Mouse (Mus musculus): ENCODE results near the gene Csk. TPM values are rescaled to one million over a fixed set of nuclear protein-coding genes. Genes with fewer than 3 reads are reported as not detected.

The Csk gene
- total and polyA plus RNA-seq, 3 experiments = 213 to 338 TPM; not detected in 1

GRCm38 (mm10) chr9:57601353-57601706 lies 52.1 kb downstream of the Csk start:
- no peaks in the 10 kb centered on the region for H3K9me3 ChIP-seq (replicated peaks; ENCODE audit: insufficient read depth, low read length)
- H3K79me2 ChIP-seq (ENCODE audit: control insufficient read depth, insufficient read depth, low read length, poor library complexity) = no peaks in the 10 kb centered on the region
- H3K9ac ChIP-seq (ENCODE audit: control insufficient read depth, low read depth, low read length, poor library complexity, severe bottlenecking) = no peak overlapping the region
- DNase-seq (ENCODE audit: low read depth, low spot score) = no peak
- H3K36me3 ChIP-seq (ENCODE audit: control insufficient read depth in 1 of 2, insufficient read depth in 2 of 2, low read length in 2 of 2) = no peaks in the 10 kb centered on the region; a peak in 1 of 4 replicates
- no peaks in the 10 kb centered on the region for H3K27me3 ChIP-seq (ENCODE audit: control insufficient read depth in 1 of 2, insufficient read depth in 2 of 2, low read length in 2 of 2)
- no peak overlapping the region for H3K27ac ChIP-seq (ENCODE audit: control insufficient read depth, low read depth, low read length)
- H3K4me1 ChIP-seq (ENCODE audit: control insufficient read depth in 1 of 2, insufficient read depth in 2 of 2, low read length in 2 of 2) = peaks cover 0 to 6% of the 10 kb centered on the region in 2 experiments; a peak in 1 of 4 replicates
- TF ChIP-seq TBP (IDR thresholded peaks at IDR 0.05; ENCODE audit: low read depth, low read length) = no peak
- TF ChIP-seq TCF12 (IDR thresholded peaks at IDR 0.05; ENCODE audit: low read depth, low read length) = no peak
- no peak for TF ChIP-seq CHD1 (IDR thresholded peaks at IDR 0.05; ENCODE audit: low read depth, low read length)
- H3K4me3 ChIP-seq (ENCODE audit: control insufficient read depth in 1 of 2, insufficient read depth in 1 of 2, low read depth in 2 of 2, low read length in 2 of 2) = no peak overlapping the region

- Histone ChIP-seq H3K4me1 (ENCODE audit: control insufficient read depth in 1 of 2, insufficient read depth in 2 of 2, low read length in 2 of 2) (peaks cover 0 to 6% of the 10 kb centered on the region in 2 experiments; a peak in 1 of 4 replicates), H3K27me3 (ENCODE audit: control insufficient read depth in 1 of 2, insufficient read depth in 2 of 2, low read length in 2 of 2) (no peaks in the 10 kb centered on the region), H3K36me3 (ENCODE audit: control insufficient read depth in 1 of 2, insufficient read depth in 2 of 2, low read length in 2 of 2) (no peaks in the 10 kb centered on the region; a peak in 1 of 4 replicates), H3K27ac (ENCODE audit: control insufficient read depth, low read depth, low read length) (no peak overlapping the region), H3K9ac (ENCODE audit: control insufficient read depth, low read depth, low read length, poor library complexity, severe bottlenecking) (no peak overlapping the region), H3K79me2 (ENCODE audit: control insufficient read depth, insufficient read depth, low read length, poor library complexity) (no peaks in the 10 kb centered on the region), H3K4me3 (ENCODE audit: control insufficient read depth in 1 of 2, insufficient read depth in 1 of 2, low read depth in 2 of 2, low read length in 2 of 2) (no peak overlapping the region), H3K9me3 (replicated peaks; ENCODE audit: insufficient read depth, low read length) (no peaks in the 10 kb centered on the region)
- peak; percentile 61 for DNase-seq (ENCODE audit: low read depth, low spot score)
- no peak for TF ChIP-seq SMC3 (IDR thresholded peaks at IDR 0.05; ENCODE audit: low read depth, low read length)
- no peak for TF ChIP-seq NELFE (IDR thresholded peaks at IDR 0.05; ENCODE audit: low read depth, low read length)
- TF ChIP-seq CTCF (IDR thresholded peaks at IDR 0.05 in 2 of 3, conservative IDR thresholded peaks at IDR 0.05 in 1 of 3; ENCODE audit: control insufficient read depth in 1 of 3, insufficient read depth in 1 of 3, low read depth in 2 of 3, low read length in 3 of 3, poor library complexity in 1 of 3, severe bottlenecking in 1 of 3) = no peak
- TF ChIP-seq NRF1 (IDR thresholded peaks at IDR 0.05; ENCODE audit: insufficient read depth, low read depth, low read length, poor library complexity, severe bottlenecking) = no peak
- peak; percentile 28; the same call in 1 of the 2 replicates for TF ChIP-seq MAX (IDR thresholded peaks at IDR 0.05; ENCODE audit: low read length)
- no peak for TF ChIP-seq RCOR1 (IDR thresholded peaks at IDR 0.05; ENCODE audit: low read depth, low read length)
- peak; percentile 66; the same call in 1 of the 2 replicates for TF ChIP-seq SIN3A (IDR thresholded peaks at IDR 0.05; ENCODE audit: low read length)
- peak; percentile 53; the same call in 1 of the 2 replicates for TF ChIP-seq MXI1 (IDR thresholded peaks at IDR 0.05; ENCODE audit: low read depth, low read length)
- 0 out of 4 replicates have a peak, but pooled peaks of 1 of the 2 experiments have one; percentile 14 for TF ChIP-seq EP300 (IDR thresholded peaks at IDR 0.05; ENCODE audit: low read depth in 1 of 2, low read length in 2 of 2)
- TF ChIP-seq TCF12 (IDR thresholded peaks at IDR 0.05; ENCODE audit: low read depth, low read length) = no peak
- TF ChIP-seq MAFK (IDR thresholded peaks at IDR 0.05; ENCODE audit: borderline replicate concordance, low read depth, low read length) = no peak
- TF ChIP-seq MAZ (IDR thresholded peaks at IDR 0.05; ENCODE audit: low read depth, low read length) = no peak
- peak; percentile 27; the same call in 1 of the 2 replicates for TF ChIP-seq ETS1 (IDR thresholded peaks at IDR 0.05; ENCODE audit: low read depth, low read length)
- 0 out of 2 replicates have a peak, but pooled peaks have one; percentile 42 for TF ChIP-seq GATA1 (IDR thresholded peaks at IDR 0.05; ENCODE audit: low read depth, low read length)
- no peak for TF ChIP-seq JUND (IDR thresholded peaks at IDR 0.05; ENCODE audit: low read depth, low read length)
These were observed 52.6 kb downstream of the Csk start for GRCm38 (mm10) chr9:57600620-57601352.

Measured in MEL (cell line).